Mouse (Mus musculus) midbrain, embryonic 14.5 days (tissue): ENCODE results near the gene Parp2. TPM values are rescaled to one million over a fixed set of nuclear protein-coding genes. Genes with fewer than 3 reads are reported as not detected.
A peak's percentile ranks its signal among the peaks of the same experiment; 100 is the strongest.
"Not testable (repeated sequence)": the region's sequence is repeated elsewhere in the genome, so short reads cannot be mapped to it uniquely, and the experiment has no call there.

Source experiments
- ATAC-seq: fragments of 200-750 bp; cut with Nextera tagmentation; 2 replicates; pipeline ENCODE4 v1.8.0; 2017; ENCODE audit warnings: moderate number of reproducible peaks, moderate library complexity; ENCODE audit not compliant: low FRiP score, low TSS enrichment
- DNase-seq: peaks from one replicate; pipeline ENCODE4 v3.0.0-alpha.2; 2015
- H3K27ac ChIP-seq: fragments of 300-500 bp; sonication (generic); replicated peaks from 2 replicates; pipeline ENCODE4 v1.5.1; 2014; ENCODE audit warnings: mild to moderate bottlenecking, low read depth, low read length, moderate library complexity
- H3K27me3 ChIP-seq: fragments of 300-500 bp; sonication (generic); 2 replicates; pipeline ENCODE4 v1.6.1; 2014; ENCODE audit warnings: low read length, control low read depth, mixed read lengths; ENCODE audit not compliant: control insufficient read depth, insufficient read depth
- H3K36me3 ChIP-seq: fragments of 300-500 bp; sonication (generic); 2 replicates; pipeline ENCODE4 v1.6.1; 2014; ENCODE audit warnings: low read length, control low read depth; ENCODE audit not compliant: control insufficient read depth, insufficient read depth
- H3K4me1 ChIP-seq: fragments of 300-500 bp; sonication (generic); 2 replicates; pipeline ENCODE4 v1.6.1; 2014; ENCODE audit warnings: mild to moderate bottlenecking, antibody characterized with exemption, low read length, control low read depth; ENCODE audit not compliant: control insufficient read depth, insufficient read depth
- H3K4me2 ChIP-seq: fragments of 300-500 bp; sonication (generic); 2 replicates; pipeline ENCODE4 v1.6.1; 2014; ENCODE audit warnings: mild to moderate bottlenecking, low read length, moderate library complexity
- H3K4me3 ChIP-seq: fragments of 300-500 bp; sonication (generic); replicated peaks from 2 replicates; pipeline ENCODE4 v1.5.1; 2014; ENCODE audit warnings: low read depth, low read length
- H3K9ac ChIP-seq: fragments of 300-500 bp; sonication (generic); replicated peaks from 2 replicates; pipeline ENCODE4 v1.6.1; 2014; ENCODE audit warnings: mild to moderate bottlenecking, low read length, moderate library complexity
- H3K9me3 ChIP-seq: fragments of 300-500 bp; sonication (generic); 2 replicates; pipeline ENCODE4 v1.6.1; 2016; ENCODE audit warnings: low read length, control low read depth, mixed read lengths; ENCODE audit not compliant: control insufficient read depth
- WGBS: fragments of 180-500 bp; shearing (Covaris S2); extraction: QIAGEN DNeasy Blood & Tissue Kit; methylation state at CpG from one replicate; pipeline ENCODE4 v1.1.7; 2014; 5-methylcytosine and 5-hydroxymethylcytosine counted together
- polyA plus RNA-seq: library from polyadenylated mRNA; unstranded; fragments of >200 nt; fragmentation: Nextera tagmentation; extraction: Ambion mirVana; gene quantifications from 2 replicates; pipeline ENCODE4 v1.2.1, GENCODE M21; 2014

Gene Parp2
- polyA plus RNA-seq, 1 experiment from 2014 or later: 51.2 TPM

- Histone ChIP-seq H3K4me3 (no peak overlapping the region), H3K36me3 (0 out of 2 replicates have a peak, but pooled peaks cover 3% of the 10 kb centered on the region), H3K9me3 (no peaks in the 10 kb centered on the region), H3K4me1 (no peaks in the 10 kb centered on the region), H3K4me2 (no peak overlapping the region), H3K27me3 (no peaks in the 10 kb centered on the region), H3K27ac (no peak overlapping the region), H3K9ac (no peak overlapping the region)
- ATAC-seq (no peak), DNase-seq (no peak)
- 86% methylated on average over 5 of the region's 5 CpGs for WGBS
Observed at GRCm38 (mm10) chr14:50855788-50856187, 48.1 kb downstream of the Parp2 start.

- Histone ChIP-seq H3K9me3 (no peaks in the 10 kb centered on the region), H3K4me1 (no peaks in the 10 kb centered on the region), H3K27ac (no peak overlapping the region), H3K27me3 (no peaks in the 10 kb centered on the region), H3K9ac (no peak overlapping the region), H3K36me3 (no peaks in the 10 kb centered on the region), H3K4me3 (no peak overlapping the region), H3K4me2 (no peak overlapping the region)
- DNase-seq: no peak
- ATAC-seq: no peak
- WGBS: 97% methylated on average over 10 of the region's 10 CpGs
Observed at GRCm38 (mm10) chr14:50862641-50863040, 55.0 kb downstream of the Parp2 start.

- not testable (repeated sequence) for H3K36me3 ChIP-seq, H3K9ac ChIP-seq, DNase-seq, H3K9me3 ChIP-seq, H3K4me1 ChIP-seq, H3K27ac ChIP-seq, H3K4me3 ChIP-seq, ATAC-seq, H3K4me2 ChIP-seq, H3K27me3 ChIP-seq
Observed at GRCm38 (mm10) chr14:50865005-50865404, 57.4 kb downstream of the Parp2 start.

- ATAC-seq (no peak), DNase-seq (no peak)
- Histone ChIP-seq H3K27ac (no peak overlapping the region), H3K4me1 (peaks cover 3% of the 10 kb centered on the region; the same call in 1 of the 2 replicates), H3K9ac (no peak overlapping the region), H3K27me3 (no peaks in the 10 kb centered on the region), H3K36me3 (no peaks in the 10 kb centered on the region), H3K4me3 (no peak overlapping the region), H3K4me2 (no peak overlapping the region), H3K9me3 (no peaks in the 10 kb centered on the region)
- 91% methylated on average over 3 of the region's 3 CpGs for WGBS
Observed at GRCm38 (mm10) chr14:50866966-50867365, 59.3 kb downstream of the Parp2 start.

GRCm38 (mm10) chr14:50868211-50868610 is 60.6 kb downstream of the Parp2 start:
- Histone ChIP-seq H3K27ac (no peak overlapping the region), H3K9ac (no peak overlapping the region), H3K4me3 (no peak overlapping the region), H3K4me2 (no peak overlapping the region), H3K27me3 (no peaks in the 10 kb centered on the region), H3K9me3 (no peaks in the 10 kb centered on the region), H3K4me1 (peaks cover 3% of the 10 kb centered on the region; the same call in 1 of the 2 replicates), H3K36me3 (no peaks in the 10 kb centered on the region)
- 78% methylated on average over 4 of the region's 4 CpGs for WGBS
- ATAC-seq (no peak), DNase-seq (no peak)

GRCm38 (mm10) chr14:50868656-50869055 is 61.0 kb downstream of the Parp2 start:
- no peak overlapping the region for H3K9ac ChIP-seq
- H3K27ac ChIP-seq: no peak overlapping the region
- H3K4me3 ChIP-seq: no peak overlapping the region
- H3K4me2 ChIP-seq: no peak overlapping the region
- 89% methylated on average over 5 of the region's 5 CpGs for WGBS
- no peak for ATAC-seq
- H3K36me3 ChIP-seq: no peaks in the 10 kb centered on the region
- DNase-seq: no peak
- H3K4me1 ChIP-seq: peaks cover 3% of the 10 kb centered on the region; the same call in 1 of the 2 replicates
- no peaks in the 10 kb centered on the region for H3K27me3 ChIP-seq
- H3K9me3 ChIP-seq: no peaks in the 10 kb centered on the region

GRCm38 (mm10) chr14:50869889-50870804 is 62.5 kb downstream of the Parp2 start, which contains the start of gene Tep1:
TSS of gene Tep1 (minus strand) at chr14:50870560.
- DNase-seq (peak; percentile 77), ATAC-seq (peak; percentile 86)
- Histone ChIP-seq H3K36me3 (no peaks in the 10 kb centered on the region), H3K9ac (peak within 1 kb of the TSS; percentile 55), H3K4me3 (peak within 1 kb of the TSS; percentile 49), H3K4me1 (peaks cover 3% of the 10 kb centered on the region; the same call in 1 of the 2 replicates), H3K27ac (peak within 1 kb of the TSS; percentile 15; the same call in 1 of the 2 replicates), H3K4me2 (peak within 1 kb of the TSS; percentile 73), H3K27me3 (no peaks in the 10 kb centered on the region), H3K9me3 (no peaks in the 10 kb centered on the region)
- 7% methylated on average over 32 of the region's 32 CpGs for WGBS

- 0 out of 2 replicates have a peak, but pooled peaks have one; percentile 9 for ATAC-seq
- H3K27me3 ChIP-seq: no peaks in the 10 kb centered on the region
- H3K4me2 ChIP-seq: peak overlapping the region; percentile 73
- peaks cover 3% of the 10 kb centered on the region; the same call in 1 of the 2 replicates for H3K4me1 ChIP-seq
- H3K4me3 ChIP-seq: peak overlapping the region; percentile 49
- H3K9ac ChIP-seq: peak overlapping the region; percentile 55
- DNase-seq: no peak
- WGBS: 28% methylated on average over 5 of the region's 5 CpGs
- H3K27ac ChIP-seq: no peak overlapping the region
- H3K9me3 ChIP-seq: no peaks in the 10 kb centered on the region
- H3K36me3 ChIP-seq: no peaks in the 10 kb centered on the region
Observed at GRCm38 (mm10) chr14:50870805-50871143, 63.1 kb downstream of the Parp2 start.
